Mouse (Mus musculus): ENCODE measurements at regions not wholly inside any gene's neighbourhood (a gene's known extent, or its start where the extent isn't known, plus 50 kb on each side); places are given as distances from the start of the nearest gene placed in this dataset.

DNA sequence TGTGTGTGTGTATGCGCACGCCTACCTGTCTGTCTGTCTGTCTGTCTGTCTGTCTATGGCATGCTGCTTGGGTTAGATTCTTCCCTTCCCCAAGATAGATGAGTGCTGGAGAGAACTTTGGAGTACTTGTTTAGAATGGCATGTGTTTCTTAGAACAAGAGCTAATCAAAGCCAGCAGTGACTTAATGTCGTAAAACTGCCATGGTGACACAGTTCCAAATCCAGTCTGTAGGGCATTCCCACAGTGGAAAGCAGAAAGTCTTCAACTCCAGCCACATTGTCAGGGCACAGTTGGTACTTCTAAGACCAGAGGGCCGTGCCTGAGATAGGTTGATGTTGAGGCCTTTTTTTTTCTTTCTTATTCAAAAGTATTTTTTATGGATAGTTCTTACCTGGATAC is 95.6 kb downstream of the Gm10604 start:
- H3K4me1 ChIP-seq (replicated peaks; ENCODE audit: control insufficient read depth, insufficient read depth, low read length): peaks cover 16% of the 10 kb centered on the region; the same call in 1 of the 2 replicates
- H3K4me3 ChIP-seq (ENCODE audit: low read depth, low read length): no peak overlapping the region
- WGBS: 78% methylated on average over 4 of the region's 4 CpGs
- no peak overlapping the region for H3K9ac ChIP-seq (ENCODE audit: low read length)
- no peak for ATAC-seq (replicated peaks; ENCODE audit: low FRiP score, low TSS enrichment, low read depth)
- no peak overlapping the region for H3K4me2 ChIP-seq (ENCODE audit: low read length)
- H3K36me3 ChIP-seq (ENCODE audit: control insufficient read depth, insufficient read depth, low read length): no peaks in the 10 kb centered on the region
- H3K9me3 ChIP-seq (ENCODE audit: control insufficient read depth, low read length): no peaks in the 10 kb centered on the region
- 0 out of 2 replicates have a peak overlapping the region, but pooled peaks have one; percentile 51 for H3K27ac ChIP-seq (ENCODE audit: low read depth)
- no peak for DNase-seq (ENCODE audit: low spot score)
- H3K27me3 ChIP-seq (replicated peaks; ENCODE audit: control insufficient read depth, insufficient read depth, low read length): no peaks in the 10 kb centered on the region

DNA sequence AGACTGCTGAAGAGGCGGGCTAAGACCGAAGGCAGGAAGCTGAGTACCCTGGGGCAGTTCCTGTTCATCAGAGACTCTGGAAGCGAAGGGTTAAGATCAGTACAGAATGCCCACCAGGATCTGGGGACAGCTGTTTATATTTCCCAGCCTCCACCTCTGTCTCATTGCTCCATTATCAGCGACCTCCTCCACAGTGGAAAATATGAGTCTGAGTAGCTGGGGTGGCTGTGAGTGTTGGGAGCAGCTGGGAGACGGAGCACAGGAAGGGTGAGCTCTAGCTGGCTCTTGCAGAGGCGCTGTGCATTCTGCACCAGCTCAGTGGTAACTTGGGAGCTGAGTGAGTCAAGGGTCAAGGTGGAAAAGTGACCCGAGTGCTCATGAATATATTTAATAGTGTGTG is 96.2 kb downstream of the Gm10604 start:
- Histone ChIP-seq H3K9ac (ENCODE audit: low read length) (no peak overlapping the region), H3K36me3 (ENCODE audit: control insufficient read depth, insufficient read depth, low read length) (no peaks in the 10 kb centered on the region), H3K4me1 (replicated peaks; ENCODE audit: control insufficient read depth, insufficient read depth, low read length) (peaks cover 16% of the 10 kb centered on the region; the same call in 1 of the 2 replicates), H3K4me3 (ENCODE audit: low read depth, low read length) (no peak overlapping the region), H3K27ac (ENCODE audit: low read depth) (peak overlapping the region; percentile 51; the same call in 1 of the 2 replicates), H3K27me3 (replicated peaks; ENCODE audit: control insufficient read depth, insufficient read depth, low read length) (no peaks in the 10 kb centered on the region), H3K9me3 (ENCODE audit: control insufficient read depth, low read length) (no peaks in the 10 kb centered on the region), H3K4me2 (ENCODE audit: low read length) (peak overlapping the region; percentile 0)
- DNase-seq (ENCODE audit: low spot score): no peak
- 16% methylated on average over 7 of the region's 7 CpGs for WGBS
- peak; percentile 33; the same call in 1 of the 2 replicates for ATAC-seq (replicated peaks; ENCODE audit: low FRiP score, low TSS enrichment, low read depth)

DNA sequence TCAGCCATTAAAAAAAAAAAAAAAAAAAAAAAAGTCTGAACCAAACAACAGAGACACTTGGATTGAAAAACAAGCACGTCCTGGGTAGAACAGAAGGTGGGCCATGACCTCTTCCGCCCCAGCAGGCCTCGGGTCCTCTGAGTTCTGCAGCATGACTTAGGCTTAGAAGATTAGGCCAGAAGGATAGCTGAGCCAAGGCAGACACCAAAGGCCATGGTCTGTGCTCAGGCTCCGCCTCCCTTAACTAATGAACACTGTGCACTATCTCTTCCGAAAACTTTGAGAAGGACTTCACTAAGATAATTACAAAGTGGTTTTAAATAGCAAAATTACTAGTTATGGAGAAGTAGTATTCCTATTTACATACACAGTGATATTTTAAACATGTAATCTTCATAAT is 97.8 kb downstream of the Gm10604 start:
- Histone ChIP-seq H3K4me3 (ENCODE audit: low read depth, low read length) (no peak overlapping the region), H3K36me3 (ENCODE audit: control insufficient read depth, insufficient read depth, low read length) (no peaks in the 10 kb centered on the region), H3K9ac (ENCODE audit: low read length) (no peak overlapping the region), H3K4me1 (replicated peaks; ENCODE audit: control insufficient read depth, insufficient read depth, low read length) (peaks cover 16% of the 10 kb centered on the region; the same call in 1 of the 2 replicates), H3K27ac (ENCODE audit: low read depth) (no peak overlapping the region), H3K9me3 (ENCODE audit: control insufficient read depth, low read length) (no peaks in the 10 kb centered on the region), H3K27me3 (replicated peaks; ENCODE audit: control insufficient read depth, insufficient read depth, low read length) (no peaks in the 10 kb centered on the region), H3K4me2 (ENCODE audit: low read length) (no peak overlapping the region)
- ATAC-seq (replicated peaks; ENCODE audit: low FRiP score, low TSS enrichment, low read depth) (no peak), DNase-seq (ENCODE audit: low spot score) (no peak)
- 61% methylated on average over 5 of the region's 5 CpGs for WGBS

DNA sequence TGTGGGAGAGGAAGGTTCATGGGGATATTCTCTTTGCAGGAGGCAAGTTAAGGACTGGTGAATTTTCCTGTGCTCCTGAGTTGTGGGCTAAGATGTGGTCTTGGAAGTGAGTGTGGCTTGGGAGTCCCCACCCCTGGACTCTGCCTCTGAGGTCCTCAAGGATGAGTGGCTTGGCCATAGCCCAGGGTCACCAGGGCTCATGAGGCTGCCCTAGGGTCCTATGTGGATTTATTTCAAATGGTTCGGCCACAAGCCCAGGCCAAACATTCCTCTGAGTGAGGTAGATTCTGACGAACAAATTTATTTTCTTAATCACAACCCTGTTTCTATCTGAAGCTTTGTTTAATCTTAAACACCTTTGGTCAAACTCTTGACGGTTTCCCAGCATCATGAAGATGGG is 98.4 kb downstream of the Gm10604 start:
- H3K4me1 ChIP-seq (replicated peaks; ENCODE audit: control insufficient read depth, insufficient read depth, low read length): peaks cover 15% of the 10 kb centered on the region; the same call in 1 of the 2 replicates
- no peaks in the 10 kb centered on the region for H3K9me3 ChIP-seq (ENCODE audit: control insufficient read depth, low read length)
- no peak for DNase-seq (ENCODE audit: low spot score)
- H3K27me3 ChIP-seq (replicated peaks; ENCODE audit: control insufficient read depth, insufficient read depth, low read length): no peaks in the 10 kb centered on the region
- no peak for ATAC-seq (replicated peaks; ENCODE audit: low FRiP score, low TSS enrichment, low read depth)
- no peak overlapping the region for H3K4me2 ChIP-seq (ENCODE audit: low read length)
- no peak overlapping the region for H3K9ac ChIP-seq (ENCODE audit: low read length)
- H3K4me3 ChIP-seq (ENCODE audit: low read depth, low read length): no peak overlapping the region
- no peak overlapping the region for H3K27ac ChIP-seq (ENCODE audit: low read depth)
- H3K36me3 ChIP-seq (ENCODE audit: control insufficient read depth, insufficient read depth, low read length): no peaks in the 10 kb centered on the region
- WGBS: 75% methylated on average over 3 of the region's 3 CpGs

DNA sequence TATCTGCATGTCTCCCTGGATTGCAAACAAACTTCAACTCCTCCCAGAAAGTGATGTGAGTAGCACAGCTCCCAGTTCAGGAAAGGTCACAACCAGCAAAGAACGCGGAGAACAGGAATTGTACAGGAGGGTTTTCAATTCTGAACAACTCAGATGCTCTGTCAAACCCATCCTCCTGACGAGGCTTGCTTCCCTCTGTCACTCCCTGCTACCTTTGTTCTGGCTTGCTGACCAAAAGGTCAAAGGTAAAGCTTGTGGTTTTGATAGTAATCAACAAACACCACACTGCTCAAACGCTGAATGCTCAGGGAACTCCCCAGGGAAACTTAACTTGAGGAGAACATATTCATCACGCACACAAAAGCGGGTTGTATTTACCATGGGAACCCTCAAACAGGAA is 102.4 kb downstream of the Gm10604 start:
- 69% methylated on average over 6 of the region's 6 CpGs for WGBS
- H3K9me3 ChIP-seq (ENCODE audit: control insufficient read depth, low read length): no peaks in the 10 kb centered on the region
- peaks cover 8% of the 10 kb centered on the region; the same call in 1 of the 2 replicates for H3K4me1 ChIP-seq (replicated peaks; ENCODE audit: control insufficient read depth, insufficient read depth, low read length)
- H3K4me3 ChIP-seq (ENCODE audit: low read depth, low read length): no peak overlapping the region
- no peak overlapping the region for H3K27ac ChIP-seq (ENCODE audit: low read depth)
- no peak overlapping the region for H3K4me2 ChIP-seq (ENCODE audit: low read length)
- no peak for DNase-seq (ENCODE audit: low spot score)
- ATAC-seq (replicated peaks; ENCODE audit: low FRiP score, low TSS enrichment, low read depth): no peak
- no peaks in the 10 kb centered on the region for H3K36me3 ChIP-seq (ENCODE audit: control insufficient read depth, insufficient read depth, low read length)
- H3K27me3 ChIP-seq (replicated peaks; ENCODE audit: control insufficient read depth, insufficient read depth, low read length): no peaks in the 10 kb centered on the region
- no peak overlapping the region for H3K9ac ChIP-seq (ENCODE audit: low read length)

DNA sequence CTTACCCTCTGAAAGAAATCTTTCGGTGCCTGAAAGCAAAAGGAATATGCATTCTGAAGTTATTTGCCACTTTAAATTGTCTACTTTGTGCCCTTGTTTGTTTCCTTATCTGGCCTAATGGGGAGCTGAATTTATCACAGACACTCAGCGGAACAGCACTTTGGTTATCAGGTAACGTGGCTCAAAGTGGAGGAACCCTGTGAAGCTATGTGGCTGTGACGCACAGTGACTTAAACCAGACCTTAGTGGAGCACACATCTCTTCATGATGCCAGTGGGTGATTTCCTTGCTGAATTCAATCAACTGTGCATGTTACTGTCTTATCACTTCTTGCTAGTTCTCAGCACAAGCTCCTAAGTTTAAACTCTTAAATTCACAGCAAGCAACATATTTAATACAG is 103.1 kb downstream of the Gm10604 start:
- Histone ChIP-seq H3K4me1 (replicated peaks; ENCODE audit: control insufficient read depth, insufficient read depth, low read length) (peaks cover 8% of the 10 kb centered on the region; the same call in 1 of the 2 replicates), H3K27me3 (replicated peaks; ENCODE audit: control insufficient read depth, insufficient read depth, low read length) (no peaks in the 10 kb centered on the region), H3K9me3 (ENCODE audit: control insufficient read depth, low read length) (no peaks in the 10 kb centered on the region), H3K4me3 (ENCODE audit: low read depth, low read length) (no peak overlapping the region), H3K36me3 (ENCODE audit: control insufficient read depth, insufficient read depth, low read length) (no peaks in the 10 kb centered on the region), H3K27ac (ENCODE audit: low read depth) (no peak overlapping the region), H3K9ac (ENCODE audit: low read length) (no peak overlapping the region), H3K4me2 (ENCODE audit: low read length) (no peak overlapping the region)
- ATAC-seq (replicated peaks; ENCODE audit: low FRiP score, low TSS enrichment, low read depth) (no peak), DNase-seq (ENCODE audit: low spot score) (no peak)
- WGBS: 80% methylated on average over 4 of the region's 4 CpGs

DNA sequence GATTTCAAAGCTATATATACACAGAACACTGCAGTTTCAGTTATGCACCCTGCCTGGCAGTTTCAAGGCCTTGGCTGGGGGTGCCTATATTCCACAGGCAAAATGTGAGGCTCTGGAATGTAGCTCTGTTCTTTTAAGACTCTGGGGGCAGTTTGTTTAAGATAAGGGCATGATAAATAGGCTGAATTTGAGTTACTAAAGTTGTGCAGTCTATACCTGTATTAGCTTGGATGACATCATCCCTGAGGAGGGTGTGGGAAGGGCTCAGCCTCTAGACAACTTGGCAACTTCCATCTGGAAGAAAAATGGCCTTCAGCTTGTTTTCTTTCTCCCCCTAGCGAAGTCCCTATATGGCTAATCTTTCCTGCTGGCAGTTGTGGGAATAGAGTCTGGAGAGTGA is 105.1 kb downstream of the Gm10604 start:
- Histone ChIP-seq H3K4me1 (replicated peaks; ENCODE audit: control insufficient read depth, insufficient read depth, low read length) (peaks cover 8% of the 10 kb centered on the region; the same call in 1 of the 2 replicates), H3K36me3 (ENCODE audit: control insufficient read depth, insufficient read depth, low read length) (no peaks in the 10 kb centered on the region), H3K4me3 (ENCODE audit: low read depth, low read length) (no peak overlapping the region), H3K27ac (ENCODE audit: low read depth) (peak overlapping the region; percentile 40; the same call in 1 of the 2 replicates), H3K9me3 (ENCODE audit: control insufficient read depth, low read length) (no peaks in the 10 kb centered on the region), H3K27me3 (replicated peaks; ENCODE audit: control insufficient read depth, insufficient read depth, low read length) (no peaks in the 10 kb centered on the region), H3K4me2 (ENCODE audit: low read length) (no peak overlapping the region), H3K9ac (ENCODE audit: low read length) (no peak overlapping the region)
- DNase-seq (ENCODE audit: low spot score) (no peak), ATAC-seq (replicated peaks; ENCODE audit: low FRiP score, low TSS enrichment, low read depth) (peak; percentile 81)
- 33% methylated on average over 1 of the region's 1 CpGs for WGBS

DNA sequence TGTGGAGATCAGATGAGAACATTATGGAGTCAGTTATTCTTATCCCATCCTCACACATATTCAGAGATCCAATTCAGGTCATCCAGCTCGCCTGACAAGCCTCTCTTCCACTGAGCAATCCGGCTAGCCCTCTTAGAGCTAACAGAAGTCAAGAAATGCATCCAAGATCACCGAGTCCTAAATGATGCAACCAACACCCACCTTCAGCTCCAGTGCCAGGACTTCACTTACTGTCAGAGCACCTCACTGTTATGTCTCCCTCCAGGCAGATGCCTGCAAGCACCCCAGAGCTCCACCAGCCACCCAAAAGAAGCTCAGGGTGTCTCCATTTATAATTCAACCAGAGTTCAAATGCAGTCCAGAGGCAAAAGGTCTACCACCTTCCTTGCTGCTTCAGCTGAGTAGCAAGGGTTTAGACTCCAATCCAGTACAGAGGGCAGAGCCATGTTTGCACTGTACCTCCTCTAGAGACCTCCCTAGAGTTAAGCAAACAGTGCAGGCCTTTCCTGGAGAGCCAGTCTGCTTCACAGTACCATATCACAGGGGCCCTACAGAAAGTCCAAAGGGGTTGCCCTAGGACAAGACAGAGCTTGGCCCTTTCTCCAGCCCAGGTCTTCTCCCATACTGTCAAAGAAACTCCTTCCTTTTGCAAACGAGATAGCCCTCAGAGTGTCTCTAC is 106.3 kb downstream of the Gm10604 start:
- H3K4me1 ChIP-seq (replicated peaks; ENCODE audit: control insufficient read depth, insufficient read depth, low read length): peaks cover 15% of the 10 kb centered on the region; the same call in 1 of the 2 replicates
- WGBS: 70% methylated on average over 4 of the region's 4 CpGs
- H3K4me2 ChIP-seq (ENCODE audit: low read length): no peak overlapping the region
- H3K27ac ChIP-seq (ENCODE audit: low read depth): no peak overlapping the region
- no peaks in the 10 kb centered on the region for H3K36me3 ChIP-seq (ENCODE audit: control insufficient read depth, insufficient read depth, low read length)
- no peaks in the 10 kb centered on the region for H3K9me3 ChIP-seq (ENCODE audit: control insufficient read depth, low read length)
- no peaks in the 10 kb centered on the region for H3K27me3 ChIP-seq (replicated peaks; ENCODE audit: control insufficient read depth, insufficient read depth, low read length)
- H3K9ac ChIP-seq (ENCODE audit: low read length): no peak overlapping the region
- DNase-seq (ENCODE audit: low spot score) (no peak), ATAC-seq (replicated peaks; ENCODE audit: low FRiP score, low TSS enrichment, low read depth) (no peak)
- H3K4me3 ChIP-seq (ENCODE audit: low read depth, low read length): no peak overlapping the region

DNA sequence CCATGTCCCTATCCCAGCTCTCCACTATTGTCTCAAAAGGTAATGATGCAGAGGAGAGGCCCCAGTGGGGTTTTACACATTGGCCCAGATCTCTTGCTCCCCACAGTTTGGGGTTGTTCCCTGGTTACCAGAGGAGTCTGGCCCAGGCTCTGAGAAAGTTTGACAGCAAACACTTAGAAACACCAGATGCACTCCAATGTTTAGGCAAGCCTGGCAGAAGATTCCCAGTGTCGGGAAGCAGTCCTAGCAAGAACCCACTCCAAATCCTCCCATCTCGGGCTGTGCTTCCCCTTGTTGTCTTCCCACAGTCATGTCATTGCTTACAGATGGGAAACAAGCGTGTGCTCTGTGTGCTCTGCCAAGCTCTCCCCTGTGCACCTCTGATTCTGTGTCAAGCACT is 109.0 kb downstream of the Gm10604 start:
- H3K4me1 ChIP-seq (replicated peaks; ENCODE audit: control insufficient read depth, insufficient read depth, low read length): peaks cover 17% of the 10 kb centered on the region; the same call in 1 of the 2 replicates
- no peak; the same call in 1 of the 2 replicates for ATAC-seq (replicated peaks; ENCODE audit: low FRiP score, low TSS enrichment, low read depth)
- H3K4me3 ChIP-seq (ENCODE audit: low read depth, low read length): no peak overlapping the region
- WGBS: 43% methylated on average over 3 of the region's 3 CpGs
- no peak overlapping the region for H3K9ac ChIP-seq (ENCODE audit: low read length)
- no peaks in the 10 kb centered on the region for H3K27me3 ChIP-seq (replicated peaks; ENCODE audit: control insufficient read depth, insufficient read depth, low read length)
- DNase-seq (ENCODE audit: low spot score): no peak
- no peaks in the 10 kb centered on the region for H3K36me3 ChIP-seq (ENCODE audit: control insufficient read depth, insufficient read depth, low read length)
- H3K27ac ChIP-seq (ENCODE audit: low read depth): peak overlapping the region; percentile 14; the same call in 1 of the 2 replicates
- H3K9me3 ChIP-seq (ENCODE audit: control insufficient read depth, low read length): no peaks in the 10 kb centered on the region
- H3K4me2 ChIP-seq (ENCODE audit: low read length): no peak overlapping the region
